Mouse (Mus musculus) frontal cortex, postnatal 14 days (tissue): ENCODE results near the gene Dlg2.

ENCODE experiments used
- DNase-seq, 2 experiments: peaks; one replicate each; pipeline ENCODE4 v3.0.0; 2022; ENCODE audit warnings: low spot score in 2 of 2

Dlg2 gene

DNA sequence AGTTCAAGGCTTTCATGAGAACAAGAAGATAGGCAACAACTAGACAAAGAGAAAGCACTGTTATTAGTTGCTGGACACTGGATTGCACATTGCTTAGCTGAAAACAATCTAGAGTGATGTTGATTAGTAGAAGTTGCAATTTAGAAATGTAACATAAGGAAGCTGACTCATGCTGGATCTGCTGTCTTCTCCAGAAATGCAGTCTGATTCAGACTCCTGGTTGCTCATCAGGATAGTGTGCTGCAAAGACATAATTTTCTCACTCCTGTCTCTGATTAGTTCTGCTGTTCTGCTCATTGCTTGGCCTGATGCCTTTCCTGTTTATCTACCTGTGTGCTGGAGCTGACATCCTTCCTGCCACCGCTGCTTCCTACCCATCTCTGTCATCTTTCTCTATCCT is 1572.4 kb downstream of the Dlg2 start:
- no peak for DNase-seq

DNA sequence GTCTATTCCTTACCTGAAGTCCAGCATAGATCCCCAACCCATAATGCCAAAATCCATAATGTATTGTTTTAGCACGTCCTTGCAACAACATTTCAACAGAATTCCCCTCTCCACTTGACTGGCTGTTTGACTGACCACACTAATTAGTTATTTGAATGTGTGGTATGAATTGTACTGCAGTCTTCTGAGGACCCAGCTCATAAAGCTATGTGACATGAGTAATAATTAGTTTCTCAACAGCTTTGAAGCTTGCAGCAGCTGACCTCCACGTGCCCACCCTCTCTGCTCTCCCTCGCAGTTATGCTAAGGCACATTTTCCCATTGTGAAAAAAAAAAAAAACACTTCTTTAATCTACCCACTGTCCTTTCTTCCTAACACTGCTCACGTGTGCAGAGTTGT is 1590.4 kb downstream of the Dlg2 start:
- no peak for DNase-seq

DNA sequence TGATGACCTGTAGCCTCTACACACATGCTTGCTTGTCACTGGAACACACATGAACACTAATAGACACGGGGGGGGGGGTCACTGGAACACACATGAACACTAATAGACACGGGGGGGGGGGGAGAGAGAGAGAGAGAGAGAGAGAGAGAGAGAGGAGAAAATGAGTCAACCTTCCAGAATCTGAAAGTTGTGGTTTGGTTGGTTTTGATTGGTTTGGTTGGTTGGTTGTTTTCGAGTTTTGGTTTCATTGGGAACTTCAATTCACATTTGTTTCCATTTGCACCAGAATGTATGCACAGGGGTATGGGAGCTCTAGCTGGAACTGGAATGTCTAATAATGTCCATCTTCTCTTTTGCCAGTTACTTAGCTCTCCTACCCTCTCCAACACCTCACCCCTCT is 1611.0 kb downstream of the Dlg2 start:
- no peak for DNase-seq

GRCm38 (mm10) chr7:92093860-92094259 is 1617.4 kb downstream of the Dlg2 start:
- peak; percentile 45 to 54 for DNase-seq

GRCm38 (mm10) chr7:92095198-92095597 is 1618.7 kb downstream of the Dlg2 start:
- DNase-seq, result no peak

DNA sequence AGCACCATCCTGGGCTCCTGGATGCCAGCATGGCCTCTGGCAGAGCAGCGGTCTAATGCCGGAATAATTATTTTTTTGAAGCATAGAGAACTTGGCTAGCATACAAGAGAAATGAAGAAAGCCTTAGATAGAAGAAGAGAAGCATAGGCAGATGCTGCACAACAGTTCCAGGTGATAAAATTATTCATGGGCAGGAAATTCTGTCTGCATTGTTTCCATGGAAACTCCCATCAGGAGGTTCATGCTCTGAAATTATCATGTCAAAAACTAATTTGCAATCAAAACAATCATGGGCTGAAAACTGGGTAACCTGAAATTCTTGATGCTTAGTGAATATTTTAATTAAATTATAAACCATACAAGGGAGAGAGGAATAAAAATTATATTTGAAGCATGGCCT is 1624.4 kb downstream of the Dlg2 start:
- DNase-seq, result no peak

DNA sequence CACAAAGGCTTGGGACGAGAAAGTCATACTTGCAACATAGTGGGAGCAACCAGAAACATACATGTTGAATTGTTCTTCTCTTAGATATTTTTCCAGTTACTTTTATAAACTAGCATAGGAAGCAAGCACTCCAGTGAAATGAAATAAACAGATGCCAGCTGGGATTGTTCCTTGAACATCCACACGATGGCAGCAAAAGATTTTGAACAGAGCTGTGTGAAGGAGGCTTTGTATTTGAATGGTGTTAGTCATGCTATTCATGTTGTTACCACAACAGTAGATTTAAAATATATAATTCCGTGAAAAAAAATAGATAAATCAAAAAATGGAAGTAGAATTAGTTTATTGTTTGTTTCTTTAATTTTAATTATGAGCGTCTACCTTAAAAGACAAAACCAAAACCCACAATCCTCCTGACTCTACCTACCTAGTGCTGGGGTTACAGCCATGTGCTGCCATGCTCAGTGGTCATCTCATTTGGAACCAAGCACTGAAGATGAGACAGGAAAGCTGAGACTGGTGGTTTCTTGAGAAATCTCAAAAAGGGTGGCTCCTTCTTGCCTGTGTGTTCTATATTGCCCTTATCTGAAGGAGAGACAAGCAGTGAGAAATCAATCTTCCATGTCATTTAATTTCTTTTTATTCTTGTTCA is 1626.5 kb downstream of the Dlg2 start:
- peak in 1 of 2 experiments; percentile 55 for DNase-seq

- no peak for DNase-seq
Observed at GRCm38 (mm10) chr7:92105477-92105876, 1629.0 kb downstream of the Dlg2 start.

GRCm38 (mm10) chr7:92105956-92106355 is 1629.5 kb downstream of the Dlg2 start:
- DNase-seq, result no peak

DNA sequence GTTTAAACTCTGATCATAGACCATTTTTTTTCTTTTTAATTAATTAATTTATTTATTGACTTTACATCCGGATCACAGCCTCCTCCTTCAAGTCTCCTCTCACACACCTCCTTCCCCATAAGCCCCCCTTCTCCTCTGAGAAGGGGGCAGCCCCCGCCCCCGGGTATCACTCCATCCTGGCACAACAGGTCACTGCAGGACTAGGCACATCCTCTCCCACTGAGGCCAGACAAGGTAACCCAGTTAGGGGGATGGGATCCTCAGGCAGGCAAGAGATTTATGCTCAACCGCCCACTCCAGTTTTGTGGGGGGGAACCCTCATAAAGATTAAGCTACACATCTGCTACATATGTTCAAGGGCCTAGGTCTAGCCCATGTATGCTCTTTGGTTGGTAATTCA is 1636.6 kb downstream of the Dlg2 start:
- DNase-seq, result no peak

- no peak for DNase-seq
Observed at GRCm38 (mm10) chr7:92115237-92115871, 1638.9 kb downstream of the Dlg2 start.

DNA sequence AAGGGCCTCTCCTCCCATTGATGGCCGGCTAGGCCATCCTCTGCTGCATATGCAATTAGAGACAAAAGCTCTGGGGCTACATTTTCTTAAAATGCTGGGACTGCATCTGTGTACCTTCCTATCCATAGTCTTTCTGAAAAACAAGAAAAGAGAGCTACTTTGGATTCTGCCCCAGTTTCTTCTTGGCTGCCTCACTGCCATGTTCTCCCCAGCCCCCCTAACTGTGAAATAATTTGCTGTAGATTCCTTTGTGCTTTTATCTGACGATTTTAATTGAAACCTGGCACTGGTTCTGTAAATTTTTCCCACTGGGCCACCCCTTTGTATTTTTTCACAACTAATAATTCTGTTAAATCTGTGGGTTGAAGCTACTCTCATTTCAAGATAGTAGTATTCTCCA is 1646.8 kb downstream of the Dlg2 start:
- no peak for DNase-seq

DNA sequence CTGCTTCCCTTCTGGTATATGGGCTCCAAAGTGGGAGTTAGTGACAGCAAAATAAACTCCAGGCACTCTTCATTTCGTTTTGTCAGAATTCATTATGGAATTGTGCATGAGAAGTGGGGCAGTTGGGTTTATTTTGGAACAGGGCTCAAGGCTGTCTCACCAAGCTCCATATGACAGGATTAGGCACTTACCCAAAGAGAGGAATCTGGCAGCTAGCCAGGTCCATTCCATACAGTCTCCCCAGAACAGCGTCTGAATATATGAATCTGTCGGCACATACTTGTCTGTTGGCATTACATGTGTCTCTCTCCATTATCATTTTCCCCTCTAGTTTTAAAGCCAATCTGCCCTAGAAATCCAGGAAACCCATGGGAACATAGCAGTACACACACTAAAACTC is 1649.4 kb downstream of the Dlg2 start:
- peak in 1 of 2 experiments; percentile 36 for DNase-seq

GRCm38 (mm10) chr7:92134301-92134700 is 1657.8 kb downstream of the Dlg2 start:
- no peak for DNase-seq

GRCm38 (mm10) chr7:92135624-92136023 is 1659.2 kb downstream of the Dlg2 start:
- DNase-seq, result no peak

- DNase-seq, result no peak
Observed at GRCm38 (mm10) chr7:92140051-92140817, 1663.8 kb downstream of the Dlg2 start.

GRCm38 (mm10) chr7:92147499-92147898 is 1671.0 kb downstream of the Dlg2 start:
- no peak for DNase-seq

GRCm38 (mm10) chr7:92150768-92151167 is 1674.3 kb downstream of the Dlg2 start:
- no peak for DNase-seq

- DNase-seq, result no peak
Observed at GRCm38 (mm10) chr7:92154603-92155002, 1678.1 kb downstream of the Dlg2 start.

DNA sequence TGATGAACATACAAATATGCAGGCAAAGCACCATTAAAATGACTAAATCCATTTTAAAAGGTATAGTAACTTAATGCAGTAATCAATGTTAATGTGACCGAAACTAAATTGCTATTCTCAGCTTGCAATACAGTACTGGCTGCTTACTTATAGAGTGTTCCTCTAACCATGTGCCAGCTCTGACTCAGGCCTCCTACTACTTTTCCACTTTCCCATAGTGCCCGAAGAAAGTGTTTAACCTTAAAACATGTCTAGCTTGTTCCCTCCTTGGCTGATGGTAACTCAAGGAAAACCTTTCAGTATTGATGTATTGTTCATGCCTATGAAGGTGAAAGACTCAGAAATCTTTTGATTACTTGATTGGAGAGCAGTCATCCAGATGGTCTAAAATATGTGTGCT is 1686.7 kb downstream of the Dlg2 start:
- DNase-seq, result no peak

DNA sequence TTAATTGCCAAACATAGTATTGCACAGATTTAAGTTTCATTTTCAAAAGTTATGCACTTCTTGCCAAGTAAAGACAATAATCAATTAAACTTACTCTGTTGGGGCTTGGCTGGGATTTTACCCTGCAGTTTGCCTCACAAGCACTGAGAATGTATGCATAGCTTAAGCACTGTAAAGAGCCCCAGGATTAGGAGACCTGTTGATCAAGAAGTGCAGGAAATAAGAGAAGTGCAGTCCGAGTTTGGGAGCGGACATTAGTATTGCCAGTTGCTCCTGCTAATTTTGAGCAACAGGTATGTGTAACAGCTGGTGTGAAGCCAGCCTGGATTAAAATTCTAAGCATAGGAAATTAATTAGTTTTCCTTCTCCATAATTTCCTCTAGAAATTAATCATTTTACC is 1687.8 kb downstream of the Dlg2 start:
- DNase-seq, result no peak

DNA sequence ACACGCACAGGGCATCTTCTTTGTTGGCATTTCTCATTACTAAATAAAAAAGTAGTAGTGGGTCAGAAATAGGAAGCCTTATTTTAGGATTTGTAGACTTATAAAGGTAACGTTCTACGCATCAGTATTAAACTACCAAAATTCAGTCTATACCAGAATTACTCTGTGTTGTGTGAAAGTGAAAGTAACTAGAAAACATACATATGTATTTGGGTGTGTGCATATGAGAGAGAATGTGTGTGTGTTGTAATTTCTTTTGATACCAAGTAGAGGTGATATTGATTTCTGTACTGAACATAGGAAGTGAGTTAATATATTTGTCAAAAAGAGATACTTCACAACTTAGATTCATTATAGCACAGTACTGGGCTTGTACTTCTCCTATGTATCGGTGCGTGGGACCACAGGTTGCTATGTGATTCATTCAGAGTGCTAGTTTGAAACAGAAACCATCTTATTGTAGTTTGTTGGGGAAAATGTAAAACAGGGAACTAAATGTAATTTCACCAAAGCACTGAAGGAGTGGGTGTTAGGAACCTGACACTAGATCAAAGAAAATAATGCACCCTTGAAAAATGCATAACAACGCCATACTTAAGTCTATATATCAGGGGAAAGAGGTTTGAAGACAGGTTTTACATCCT is 1688.5 kb downstream of the Dlg2 start:
- DNase-seq, result no peak

GRCm38 (mm10) chr7:92180029-92180428 is 1703.6 kb downstream of the Dlg2 start:
- no peak for DNase-seq
